Mouse (Mus musculus) C2C12 (cell line): ENCODE data around the gene Fam172a. TPM values are rescaled to one million over a fixed set of nuclear protein-coding genes. Genes with fewer than 3 reads are reported as not detected.

Experiments
- H3K27me3 ChIP-seq: one replicate; pipeline ENCODE4 v1.6.1; 2011; ENCODE audit not compliant: control insufficient read depth, insufficient read depth, insufficient read length
- H3K36me3 ChIP-seq: one replicate; pipeline ENCODE4 v1.6.1; 2011; ENCODE audit not compliant: control insufficient read depth, insufficient read depth
- H3K4me3 ChIP-seq: one replicate; pipeline ENCODE4 v1.5.1; 2011; ENCODE audit warnings: mild to moderate bottlenecking, control low read depth; ENCODE audit not compliant: poor library complexity, insufficient read depth, severe bottlenecking
- H3K79me2 ChIP-seq: one replicate; pipeline ENCODE4 v1.6.1; 2011; ENCODE audit not compliant: control insufficient read depth, insufficient read depth
- H3K79me3 ChIP-seq: one replicate; pipeline ENCODE4 v1.6.1; 2011; ENCODE audit warnings: low read depth, control low read depth
- H3ac ChIP-seq: one replicate; pipeline ENCODE3; 2011; ENCODE audit warnings: low read depth; ENCODE audit not compliant: control insufficient read depth, insufficient read length
- CEBPB ChIP-seq: IDR thresholded peaks from one replicate; pipeline ENCODE4 v1.6.1; 2011; ENCODE audit warnings: low read depth, mild to moderate bottlenecking, control low read depth, moderate library complexity
- CTCF ChIP-seq: IDR thresholded peaks from one replicate; pipeline ENCODE4 v1.5.1; 2011; ENCODE audit not compliant: control insufficient read depth, insufficient read depth, insufficient read length
- FOSL1 ChIP-seq: IDR thresholded peaks from one replicate; pipeline ENCODE4 v1.8.0; 2011; ENCODE audit warnings: mild to moderate bottlenecking, low read length; ENCODE audit not compliant: poor library complexity, insufficient read depth, severe bottlenecking
- MAX ChIP-seq: IDR thresholded peaks from one replicate; pipeline ENCODE4 v1.6.1; 2011; ENCODE audit warnings: mild to moderate bottlenecking, control low read depth
- MYOD1 ChIP-seq: IDR thresholded peaks from one replicate; pipeline ENCODE4 v1.6.1; 2011; ENCODE audit warnings: low read depth; ENCODE audit not compliant: control insufficient read depth, insufficient read length
- MYOG ChIP-seq: IDR thresholded peaks from one replicate; pipeline ENCODE4 v1.6.1; 2011; ENCODE audit not compliant: control insufficient read depth, insufficient read length; ENCODE audit errors: extremely low read depth
- USF1 ChIP-seq: IDR thresholded peaks from one replicate; pipeline ENCODE4 v1.6.1; 2011; ENCODE audit warnings: low read depth, mild to moderate bottlenecking, control low read depth, moderate library complexity
- polyA plus RNA-seq: library from polyadenylated mRNA; unstranded; fragments of >200 nt; fragmentation: generic; extraction: Trizol; gene quantifications from one replicate; pipeline ENCODE4 v1.2.1, GENCODE M21; 2012; ENCODE audit warnings: missing spikeins

Fam172a gene
- polyA plus RNA-seq, 1 experiment, result 4.9 TPM

GRCm38 (mm10) chr13:77982105-77982851, 280.4 kb downstream of the Fam172a start:
- no peak overlapping the region for H3ac ChIP-seq
- H3K79me2 ChIP-seq, result no peaks in the 10 kb centered on the region
- H3K4me3 ChIP-seq, result no peak overlapping the region
- no peaks in the 10 kb centered on the region for H3K36me3 ChIP-seq
- TF ChIP-seq CTCF (peak; percentile 4), MYOD1 (no peak), FOSL1 (no peak), USF1 (no peak)
- H3K27me3 ChIP-seq, result no peaks in the 10 kb centered on the region
- no peaks in the 10 kb centered on the region for H3K79me3 ChIP-seq

- no peaks in the 10 kb centered on the region for H3K79me3 ChIP-seq
- no peak overlapping the region for H3K4me3 ChIP-seq
- TF ChIP-seq CEBPB (no peak), MYOG (no peak), MYOD1 (no peak), USF1 (no peak)
- no peaks in the 10 kb centered on the region for H3K27me3 ChIP-seq
- no peaks in the 10 kb centered on the region for H3K79me2 ChIP-seq
- no peaks in the 10 kb centered on the region for H3K36me3 ChIP-seq
- H3ac ChIP-seq, result no peak overlapping the region
Measured at GRCm38 (mm10) chr13:77982852-77983202, 281.0 kb downstream of the Fam172a start.

- Histone ChIP-seq H3ac (no peak overlapping the region), H3K4me3 (no peak overlapping the region), H3K27me3 (no peaks in the 10 kb centered on the region), H3K79me3 (no peaks in the 10 kb centered on the region), H3K36me3 (no peaks in the 10 kb centered on the region), H3K79me2 (no peaks in the 10 kb centered on the region)
- no peak for TF ChIP-seq FOSL1
- TF ChIP-seq MAX, result no peak
- no peak for TF ChIP-seq MYOG
- TF ChIP-seq CTCF, result no peak
- no peak for TF ChIP-seq MYOD1
- TF ChIP-seq CEBPB, result no peak
Measured at GRCm38 (mm10) chr13:77991189-77991886, 289.5 kb downstream of the Fam172a start.

- H3K27me3 ChIP-seq, result no peaks in the 10 kb centered on the region
- H3K36me3 ChIP-seq, result peaks cover 3% of the 10 kb centered on the region
- H3K4me3 ChIP-seq, result no peak overlapping the region
- H3ac ChIP-seq, result no peak overlapping the region
- no peaks in the 10 kb centered on the region for H3K79me3 ChIP-seq
- H3K79me2 ChIP-seq, result no peaks in the 10 kb centered on the region
- no peak for TF ChIP-seq MYOG
- TF ChIP-seq CEBPB, result no peak
- no peak for TF ChIP-seq MYOD1
- no peak for TF ChIP-seq MAX
- TF ChIP-seq CTCF, result no peak
- TF ChIP-seq FOSL1, result no peak
- TF ChIP-seq USF1, result no peak
Measured at GRCm38 (mm10) chr13:78004649-78005048, 302.8 kb downstream of the Fam172a start.

- no peaks in the 10 kb centered on the region for H3K79me2 ChIP-seq
- H3K4me3 ChIP-seq, result no peak overlapping the region
- H3ac ChIP-seq, result no peak overlapping the region
- TF ChIP-seq MAX, result no peak
- TF ChIP-seq MYOD1, result no peak
- TF ChIP-seq FOSL1, result no peak
- no peak for TF ChIP-seq CTCF
- TF ChIP-seq USF1, result no peak
- no peak for TF ChIP-seq MYOG
- TF ChIP-seq CEBPB, result no peak
- H3K79me3 ChIP-seq, result no peaks in the 10 kb centered on the region
- no peaks in the 10 kb centered on the region for H3K27me3 ChIP-seq
- peaks cover 3% of the 10 kb centered on the region for H3K36me3 ChIP-seq
Measured at GRCm38 (mm10) chr13:78005344-78005743, 303.5 kb downstream of the Fam172a start.
